Mouse (Mus musculus) cortical plate, adult 2 months (tissue): ENCODE results near the gene Mbd4. TPM values are rescaled to one million over a fixed set of nuclear protein-coding genes. Genes with fewer than 3 reads are reported as not detected.
A peak's percentile ranks its signal among the peaks of the same experiment; 100 is the strongest.

Experiments used
- H3K27ac ChIP-seq: fragments of 200-500 bp; 2 replicates; pipeline ENCODE4 v1.5.1; 2012; ENCODE audit warnings: low read length, control low read depth, inconsistent platforms; ENCODE audit not compliant: insufficient read depth
- H3K4me1 ChIP-seq: fragments of 200-500 bp; 2 replicates; pipeline ENCODE4 v1.6.1; 2011; ENCODE audit warnings: low read length; ENCODE audit not compliant: control insufficient read depth, insufficient read depth
- H3K4me3 ChIP-seq: fragments of 200-500 bp; 2 replicates; pipeline ENCODE4 v1.5.1; 2011; ENCODE audit warnings: mild to moderate bottlenecking, low read length, control low read depth; ENCODE audit not compliant: insufficient read depth
- CTCF ChIP-seq: fragments of 200-500 bp; IDR thresholded peaks from 2 replicates; pipeline ENCODE4 v1.5.1; 2011; ENCODE audit warnings: mild to moderate bottlenecking, control low read depth, low read length; ENCODE audit not compliant: insufficient read depth; ENCODE audit errors: extremely low read depth
- POLR2A ChIP-seq: fragments of 200-500 bp; IDR thresholded peaks from 2 replicates; pipeline ENCODE4 v1.6.1; 2011; ENCODE audit warnings: mild to moderate bottlenecking, low read length, control low read depth; ENCODE audit not compliant: insufficient read depth; ENCODE audit errors: extremely low read depth
- polyA plus RNA-seq: library from polyadenylated mRNA; depleted of rRNA; stranded (reverse); fragments of >200 nt; gene quantifications from 2 replicates; pipeline ENCODE4 v1.2.3, GENCODE M21; 2012

Gene Mbd4
- polyA plus RNA-seq, 1 experiment = 9.5 TPM

DNA sequence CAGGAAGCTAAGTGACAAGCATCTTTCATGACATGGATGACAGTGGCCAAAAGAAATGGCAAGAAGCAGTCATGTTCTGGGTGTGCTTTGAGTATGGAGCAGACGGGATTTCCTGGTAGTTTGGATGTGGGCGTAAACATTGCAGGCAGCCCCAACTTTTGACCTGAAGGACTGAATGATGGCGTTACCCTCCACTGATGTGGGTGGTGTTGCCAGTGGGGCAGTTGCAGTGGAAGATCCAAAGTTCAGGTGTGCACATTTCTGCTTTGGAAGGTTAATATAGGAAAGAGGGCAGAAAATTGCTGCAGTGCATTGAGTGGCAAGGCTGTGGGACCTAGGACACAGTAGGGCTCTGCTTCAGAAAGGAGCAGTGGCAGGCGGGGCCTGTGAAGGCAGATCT is 12.1 kb upstream of the Mbd4 start:
- H3K27ac ChIP-seq = no peak overlapping the region
- no peak overlapping the region for H3K4me3 ChIP-seq
- TF ChIP-seq CTCF = no peak
- TF ChIP-seq POLR2A = no peak
- no peaks in the 10 kb centered on the region; the same call in 1 of the 2 replicates for H3K4me1 ChIP-seq

- Histone ChIP-seq H3K4me1 (no peaks in the 10 kb centered on the region; the same call in 1 of the 2 replicates), H3K4me3 (no peak overlapping the region), H3K27ac (peak overlapping the region; percentile 9; the same call in 1 of the 2 replicates)
- TF ChIP-seq POLR2A (no peak), CTCF (no peak)
Measured at GRCm38 (mm10) chr6:115863340-115863841, 10.2 kb upstream of the Mbd4 start.

DNA sequence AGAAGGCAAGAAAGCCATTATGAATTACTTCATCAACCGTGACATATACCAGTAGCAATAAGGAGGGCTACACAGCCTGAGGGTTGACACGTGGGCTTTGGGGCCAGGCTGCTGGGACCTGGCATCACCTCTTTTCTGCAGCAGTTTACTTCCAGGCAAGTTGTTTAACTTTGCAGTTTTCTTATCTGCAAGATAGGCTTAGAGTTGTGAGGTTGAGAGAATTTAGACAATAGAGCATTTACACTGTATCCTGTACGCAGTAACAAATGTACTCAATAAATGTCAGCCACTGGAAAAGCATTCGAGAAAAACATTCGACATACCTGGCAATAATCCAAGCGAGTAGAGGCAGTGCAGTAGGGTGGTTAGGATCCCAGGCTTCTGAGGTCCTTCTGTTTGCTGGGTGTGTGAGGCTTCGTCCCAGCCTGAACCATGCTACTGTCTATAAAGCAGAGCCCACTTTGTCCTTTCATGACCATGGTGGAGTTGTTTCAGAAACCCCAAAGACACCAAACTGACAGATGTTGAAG is 6.9 kb upstream of the Mbd4 start:
- Histone ChIP-seq H3K4me1 (no peaks in the 10 kb centered on the region; the same call in 1 of the 2 replicates), H3K4me3 (no peak overlapping the region), H3K27ac (no peak overlapping the region)
- TF ChIP-seq POLR2A (no peak), CTCF (no peak)

GRCm38 (mm10) chr6:115859258-115859657 is 6.1 kb upstream of the Mbd4 start:
- Histone ChIP-seq H3K4me3 (no peak overlapping the region), H3K4me1 (no peaks in the 10 kb centered on the region; the same call in 1 of the 2 replicates), H3K27ac (no peak overlapping the region)
- TF ChIP-seq POLR2A (no peak), CTCF (no peak)

- Histone ChIP-seq H3K27ac (no peak overlapping the region), H3K4me3 (no peak overlapping the region), H3K4me1 (no peaks in the 10 kb centered on the region)
- TF ChIP-seq POLR2A = no peak
Measured at GRCm38 (mm10) chr6:115856361-115856745, 3.2 kb upstream of the Mbd4 start.

DNA sequence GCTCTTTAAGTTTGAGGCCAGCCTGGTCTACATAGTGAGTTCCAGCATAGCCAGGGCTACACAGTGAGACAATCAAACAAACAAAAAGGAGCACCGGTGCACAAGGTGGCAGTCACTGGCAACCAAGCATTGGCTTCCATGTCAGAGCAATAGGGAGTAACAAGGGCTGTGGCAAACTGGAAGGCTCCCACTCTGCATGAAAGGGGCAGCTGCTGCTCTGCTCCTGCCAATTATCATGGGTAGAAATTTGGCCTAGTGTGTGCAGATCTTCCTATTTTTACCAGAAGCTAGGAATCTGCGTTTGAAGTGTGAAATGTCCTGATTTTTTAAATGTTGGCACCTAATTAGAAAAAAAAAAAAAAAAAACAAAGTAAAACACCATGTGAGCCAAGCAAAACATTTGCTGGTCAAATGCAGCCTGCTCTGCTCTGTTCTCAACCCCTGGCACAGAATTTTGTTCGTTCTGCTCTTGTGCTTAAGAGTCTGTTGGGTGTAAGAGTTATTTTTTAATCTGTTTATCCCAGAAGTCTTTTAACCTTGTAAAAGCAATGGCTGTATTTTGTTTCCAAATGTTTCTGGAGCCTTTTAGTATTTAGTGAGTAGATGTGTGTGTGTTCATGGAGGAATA is 2.7 kb upstream of the Mbd4 start:
- no peak for TF ChIP-seq POLR2A
- no peak for TF ChIP-seq CTCF
- Histone ChIP-seq H3K27ac (no peak overlapping the region), H3K4me3 (no peak overlapping the region), H3K4me1 (no peaks in the 10 kb centered on the region)

GRCm38 (mm10) chr6:115854432-115854831 is 1.3 kb upstream of the Mbd4 start:
- no peaks in the 10 kb centered on the region for H3K4me1 ChIP-seq
- H3K27ac ChIP-seq = no peak overlapping the region
- TF ChIP-seq CTCF (peak; percentile 15; the same call in 1 of the 2 replicates), POLR2A (no peak)
- no peak overlapping the region for H3K4me3 ChIP-seq

DNA sequence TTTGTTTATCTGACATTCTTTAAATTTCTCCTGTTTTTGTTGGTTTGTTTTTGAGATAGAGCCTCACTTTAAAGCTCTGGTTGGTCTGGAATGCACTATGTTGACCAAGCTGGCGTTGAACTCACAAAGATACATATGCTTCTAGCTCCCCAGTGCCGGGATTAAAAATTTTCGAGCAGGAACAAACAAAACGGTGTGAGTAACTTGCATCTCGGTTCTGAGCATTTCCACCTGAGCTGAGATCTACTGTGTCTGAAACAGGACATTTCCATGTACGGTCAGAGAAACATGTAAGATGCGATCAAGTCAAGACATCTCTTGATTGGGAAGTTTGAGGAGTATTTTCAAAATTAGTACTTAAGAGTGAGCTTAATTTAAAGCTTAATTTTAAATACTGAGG is 814 bp upstream of the Mbd4 start:
- H3K4me1 ChIP-seq = no peaks in the 10 kb centered on the region
- TF ChIP-seq POLR2A = no peak
- no peak for TF ChIP-seq CTCF
- no peak overlapping the region for H3K27ac ChIP-seq
- H3K4me3 ChIP-seq = peak overlapping the region; percentile 39

DNA sequence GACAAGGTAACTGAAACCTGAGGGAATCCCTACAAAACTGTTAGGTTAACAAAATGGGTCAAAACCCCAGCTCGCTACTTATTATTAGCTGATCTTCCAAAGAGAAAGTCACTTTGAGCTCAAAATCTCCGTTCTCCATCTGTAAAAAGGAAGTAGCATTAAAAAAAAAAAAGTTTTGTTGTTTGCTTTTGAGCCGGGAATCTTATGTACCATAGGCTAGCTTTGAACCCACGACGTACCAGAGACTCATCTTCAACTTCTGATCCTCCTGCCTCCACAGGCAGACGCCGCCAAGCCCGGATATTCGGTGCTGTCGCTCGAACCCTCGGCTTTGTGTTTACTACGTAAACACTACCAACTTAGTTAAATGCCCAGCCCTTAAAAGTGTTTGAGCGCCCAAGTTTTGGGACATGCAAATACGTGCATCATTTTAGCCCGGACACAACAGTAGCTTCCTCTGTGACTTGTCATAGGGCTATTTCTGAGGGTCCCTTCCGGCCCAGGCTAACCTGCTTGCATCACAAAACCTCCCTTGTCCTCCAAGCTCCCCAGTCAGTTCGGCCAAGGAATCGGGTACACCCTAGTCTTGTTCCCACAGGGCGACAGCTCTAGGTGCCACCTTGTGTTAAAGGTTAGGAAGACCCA is 603 bp downstream of the Mbd4 start:
- Histone ChIP-seq H3K27ac (no peak overlapping the region), H3K4me1 (no peaks in the 10 kb centered on the region; the same call in 1 of the 2 replicates), H3K4me3 (peak overlapping the region; percentile 39)
- TF ChIP-seq CTCF (no peak), POLR2A (no peak)

DNA sequence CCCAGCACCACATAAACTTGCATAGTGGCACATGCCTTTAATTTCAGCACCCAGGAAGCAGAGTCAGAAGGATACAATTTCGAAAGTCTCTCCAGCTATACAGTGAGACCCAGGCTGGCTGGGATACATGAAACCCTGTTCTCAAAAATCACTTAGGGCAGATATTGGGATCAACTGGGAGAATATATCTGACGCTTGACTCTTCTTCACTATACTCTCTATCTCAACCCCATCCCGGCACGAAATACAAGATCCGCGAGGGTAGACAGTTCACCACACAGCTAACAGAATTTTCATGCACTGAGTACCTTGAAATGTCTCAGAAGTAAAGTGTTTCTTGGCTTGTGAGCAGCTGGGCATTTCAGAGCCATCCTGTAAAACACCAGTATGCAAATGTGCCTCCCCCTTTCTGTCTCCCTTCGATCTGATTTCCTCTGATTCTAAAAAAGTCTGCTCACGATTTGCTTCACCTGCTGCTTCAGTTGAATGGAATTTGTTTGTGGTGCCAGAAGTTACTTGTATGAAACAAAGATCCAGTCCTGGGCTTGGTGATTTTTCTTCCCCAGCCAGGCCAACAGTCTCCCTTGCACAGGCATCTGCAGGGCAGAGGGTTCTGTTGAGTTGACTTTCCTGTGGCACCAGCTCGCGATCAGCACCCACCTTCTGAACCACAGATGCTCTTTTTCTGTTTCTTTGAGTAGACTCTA is 4.4 kb downstream of the Mbd4 start:
- Histone ChIP-seq H3K4me1 (no peaks in the 10 kb centered on the region; the same call in 1 of the 2 replicates), H3K27ac (no peak overlapping the region), H3K4me3 (no peak overlapping the region)
- TF ChIP-seq CTCF = no peak
- TF ChIP-seq POLR2A = no peak
